Mouse (Mus musculus): ENCODE measurements at regions not wholly inside any gene's neighbourhood (a gene's known extent, or its start where the extent isn't known, plus 50 kb on each side); places are given as distances from the start of the nearest gene placed in this dataset.

DNA sequence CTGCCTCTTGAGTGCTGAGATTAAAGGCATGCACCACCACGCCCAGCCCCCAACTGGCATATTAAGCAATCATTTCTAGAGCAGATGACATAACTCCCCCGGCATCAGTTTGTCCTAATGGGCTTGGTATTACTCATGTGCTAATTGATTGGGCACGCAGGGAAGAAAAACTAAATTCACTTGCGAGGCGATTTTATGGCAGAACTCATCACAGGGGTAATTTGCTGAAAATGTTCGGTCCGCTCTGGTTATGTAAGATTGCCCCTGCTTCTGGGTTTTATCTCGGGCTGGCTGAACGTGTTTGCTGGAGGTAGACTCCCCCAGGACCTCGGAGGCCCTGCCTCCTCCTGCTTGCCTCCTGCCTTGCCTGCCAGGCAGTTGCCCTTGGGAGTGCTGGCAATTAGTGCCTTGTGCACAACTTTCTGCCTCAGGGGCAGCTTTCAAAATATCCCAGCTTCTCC, 251.2 kb upstream of the Tle3 start:
- TF ChIP-seq CTCF (IDR thresholded peaks at IDR 0.05; ENCODE audit: borderline replicate concordance, insufficient read depth, low read length) = no peak
- TF ChIP-seq POLR2A (IDR thresholded peaks at IDR 0.05; ENCODE audit: low read depth, low read length) = no peak

Measured in embryonic fibroblast, embryonic 13.5 days (primary cell).